Mouse (Mus musculus): ENCODE data around the gene Apba1. TPM values are rescaled to one million over a fixed set of nuclear protein-coding genes. Genes with fewer than 3 reads are reported as not detected.

Apba1 gene
- polyA plus RNA-seq, 1 experiment from 2014 or later = 0.19 TPM

GRCm38 (mm10) chr19:23806796-23807195, 48.1 kb downstream of the Apba1 start:
- no peaks in the 10 kb centered on the region for H3K4me1 ChIP-seq (replicated peaks)
- H3K9me3 ChIP-seq = no peaks in the 10 kb centered on the region
- H3K27me3 ChIP-seq = no peaks in the 10 kb centered on the region
- no peak for ATAC-seq (ENCODE audit: insufficient number of reproducible peaks, insufficient read depth, low FRiP score, low TSS enrichment, low read depth)
- 56% methylated on average over 6 of the region's 6 CpGs for WGBS
- H3K4me3 ChIP-seq (replicated peaks) = no peak overlapping the region
- H3K9ac ChIP-seq (replicated peaks) = no peak overlapping the region
- no peaks in the 10 kb centered on the region for H3K36me3 ChIP-seq
- H3K4me2 ChIP-seq = no peak overlapping the region
- no peak overlapping the region for H3K27ac ChIP-seq

- H3K27ac ChIP-seq = no peak overlapping the region
- H3K9me3 ChIP-seq = no peaks in the 10 kb centered on the region
- H3K4me2 ChIP-seq = no peak overlapping the region
- H3K9ac ChIP-seq (replicated peaks) = no peak overlapping the region
- 86% methylated on average over 8 of the region's 8 CpGs for WGBS
- H3K4me3 ChIP-seq (replicated peaks) = no peak overlapping the region
- H3K36me3 ChIP-seq = no peaks in the 10 kb centered on the region
- no peaks in the 10 kb centered on the region for H3K4me1 ChIP-seq (replicated peaks)
- ATAC-seq (ENCODE audit: insufficient number of reproducible peaks, insufficient read depth, low FRiP score, low TSS enrichment, low read depth) = no peak
- no peaks in the 10 kb centered on the region for H3K27me3 ChIP-seq
These were observed 48.7 kb downstream of the Apba1 start for GRCm38 (mm10) chr19:23807371-23807770.

- no peak for ATAC-seq (ENCODE audit: insufficient number of reproducible peaks, insufficient read depth, low FRiP score, low TSS enrichment, low read depth)
- no peaks in the 10 kb centered on the region for H3K4me1 ChIP-seq (replicated peaks)
- 57% methylated on average over 1 of the region's 1 CpGs for WGBS
These were observed 50.5 kb downstream of the Apba1 start for GRCm38 (mm10) chr19:23809236-23809635.

GRCm38 (mm10) chr19:23810512-23810911, 51.8 kb downstream of the Apba1 start:
- Histone ChIP-seq H3K4me3 (replicated peaks) (no peak overlapping the region), H3K9ac (replicated peaks) (no peak overlapping the region), H3K36me3 (no peaks in the 10 kb centered on the region), H3K4me2 (no peak overlapping the region), H3K4me1 (replicated peaks) (no peaks in the 10 kb centered on the region), H3K27me3 (peaks cover 3% of the 10 kb centered on the region; the same call in 1 of the 2 replicates), H3K27ac (no peak overlapping the region), H3K9me3 (no peaks in the 10 kb centered on the region)
- WGBS = 75% methylated on average over 5 of the region's 5 CpGs
- ATAC-seq (ENCODE audit: insufficient number of reproducible peaks, insufficient read depth, low FRiP score, low TSS enrichment, low read depth) = no peak

More at GRCm38 (mm10) chr19:23809236-23809635, 50.5 kb downstream of the Apba1 start:
- Histone ChIP-seq H3K9ac (replicated peaks) (no peak overlapping the region), H3K4me3 (replicated peaks) (no peak overlapping the region), H3K27ac (no peak overlapping the region), H3K4me2 (no peak overlapping the region), H3K27me3 (peaks cover 3% of the 10 kb centered on the region; the same call in 1 of the 2 replicates), H3K9me3 (no peaks in the 10 kb centered on the region), H3K36me3 (no peaks in the 10 kb centered on the region)

GRCm38 (mm10) chr19:23810976-23811375, 52.3 kb downstream of the Apba1 start:
- Histone ChIP-seq H3K27me3 (peaks cover 3% of the 10 kb centered on the region; the same call in 1 of the 2 replicates), H3K4me3 (replicated peaks) (no peak overlapping the region), H3K27ac (no peak overlapping the region), H3K4me1 (replicated peaks) (no peaks in the 10 kb centered on the region), H3K9me3 (no peaks in the 10 kb centered on the region), H3K36me3 (no peaks in the 10 kb centered on the region), H3K4me2 (no peak overlapping the region), H3K9ac (replicated peaks) (no peak overlapping the region)
- ATAC-seq (ENCODE audit: insufficient number of reproducible peaks, insufficient read depth, low FRiP score, low TSS enrichment, low read depth) = no peak
- WGBS = 69% methylated on average over 5 of the region's 5 CpGs

- Histone ChIP-seq H3K36me3 (no peaks in the 10 kb centered on the region), H3K4me2 (no peak overlapping the region), H3K27ac (no peak overlapping the region), H3K27me3 (peaks cover 3% of the 10 kb centered on the region; the same call in 1 of the 2 replicates), H3K4me3 (replicated peaks) (no peak overlapping the region), H3K9ac (replicated peaks) (no peak overlapping the region), H3K9me3 (no peaks in the 10 kb centered on the region), H3K4me1 (replicated peaks) (no peaks in the 10 kb centered on the region)
- 87% methylated on average over 13 of the region's 13 CpGs for WGBS
- no peak for ATAC-seq (ENCODE audit: insufficient number of reproducible peaks, insufficient read depth, low FRiP score, low TSS enrichment, low read depth)
These were observed 58.1 kb downstream of the Apba1 start for GRCm38 (mm10) chr19:23816762-23817161.

GRCm38 (mm10) chr19:23817196-23817595, 58.5 kb downstream of the Apba1 start:
- no peak overlapping the region for H3K27ac ChIP-seq
- no peak for ATAC-seq (ENCODE audit: insufficient number of reproducible peaks, insufficient read depth, low FRiP score, low TSS enrichment, low read depth)
- H3K36me3 ChIP-seq = no peaks in the 10 kb centered on the region
- 74% methylated on average over 6 of the region's 6 CpGs for WGBS
- peaks cover 3% of the 10 kb centered on the region; the same call in 1 of the 2 replicates for H3K27me3 ChIP-seq
- H3K9me3 ChIP-seq = no peaks in the 10 kb centered on the region
- no peak overlapping the region for H3K9ac ChIP-seq (replicated peaks)
- H3K4me1 ChIP-seq (replicated peaks) = no peaks in the 10 kb centered on the region
- no peak overlapping the region for H3K4me3 ChIP-seq (replicated peaks)
- H3K4me2 ChIP-seq = no peak overlapping the region

GRCm38 (mm10) chr19:23819882-23820281, 61.2 kb downstream of the Apba1 start:
- ATAC-seq (ENCODE audit: insufficient number of reproducible peaks, insufficient read depth, low FRiP score, low TSS enrichment, low read depth) = no peak
- Histone ChIP-seq H3K27ac (no peak overlapping the region), H3K4me1 (replicated peaks) (no peaks in the 10 kb centered on the region), H3K4me3 (replicated peaks) (no peak overlapping the region), H3K4me2 (no peak overlapping the region), H3K9ac (replicated peaks) (no peak overlapping the region), H3K9me3 (no peaks in the 10 kb centered on the region), H3K36me3 (no peaks in the 10 kb centered on the region), H3K27me3 (no peaks in the 10 kb centered on the region; the same call in 1 of the 2 replicates)
- 80% methylated on average over 8 of the region's 8 CpGs for WGBS

GRCm38 (mm10) chr19:23822497-23822896, 63.8 kb downstream of the Apba1 start:
- no peak overlapping the region for H3K27ac ChIP-seq
- H3K36me3 ChIP-seq = no peaks in the 10 kb centered on the region
- ATAC-seq (ENCODE audit: insufficient number of reproducible peaks, insufficient read depth, low FRiP score, low TSS enrichment, low read depth) = no peak
- H3K4me1 ChIP-seq (replicated peaks) = no peaks in the 10 kb centered on the region
- H3K4me2 ChIP-seq = no peak overlapping the region
- H3K9ac ChIP-seq (replicated peaks) = no peak overlapping the region
- H3K9me3 ChIP-seq = no peaks in the 10 kb centered on the region
- 55% methylated on average over 3 of the region's 3 CpGs for WGBS
- H3K27me3 ChIP-seq = no peaks in the 10 kb centered on the region
- H3K4me3 ChIP-seq (replicated peaks) = no peak overlapping the region

GRCm38 (mm10) chr19:23823533-23823932, 64.8 kb downstream of the Apba1 start:
- no peak for ATAC-seq (ENCODE audit: insufficient number of reproducible peaks, insufficient read depth, low FRiP score, low TSS enrichment, low read depth)
- no peaks in the 10 kb centered on the region for H3K36me3 ChIP-seq
- H3K27ac ChIP-seq = no peak overlapping the region
- WGBS = 86% methylated on average over 4 of the region's 4 CpGs
- H3K27me3 ChIP-seq = no peaks in the 10 kb centered on the region
- no peak overlapping the region for H3K4me2 ChIP-seq
- H3K4me3 ChIP-seq (replicated peaks) = no peak overlapping the region
- H3K4me1 ChIP-seq (replicated peaks) = no peaks in the 10 kb centered on the region
- H3K9me3 ChIP-seq = no peaks in the 10 kb centered on the region
- H3K9ac ChIP-seq (replicated peaks) = no peak overlapping the region

GRCm38 (mm10) chr19:23826251-23826650, 67.6 kb downstream of the Apba1 start:
- Histone ChIP-seq H3K27ac (no peak overlapping the region), H3K27me3 (no peaks in the 10 kb centered on the region), H3K4me3 (replicated peaks) (no peak overlapping the region), H3K9me3 (no peaks in the 10 kb centered on the region), H3K4me2 (no peak overlapping the region), H3K4me1 (replicated peaks) (no peaks in the 10 kb centered on the region), H3K9ac (replicated peaks) (no peak overlapping the region), H3K36me3 (no peaks in the 10 kb centered on the region)
- no peak for ATAC-seq (ENCODE audit: insufficient number of reproducible peaks, insufficient read depth, low FRiP score, low TSS enrichment, low read depth)
- 86% methylated on average over 8 of the region's 8 CpGs for WGBS

GRCm38 (mm10) chr19:23830761-23831160, 72.1 kb downstream of the Apba1 start:
- Histone ChIP-seq H3K36me3 (no peaks in the 10 kb centered on the region), H3K27me3 (no peaks in the 10 kb centered on the region), H3K9me3 (no peaks in the 10 kb centered on the region), H3K4me3 (replicated peaks) (no peak overlapping the region), H3K4me2 (no peak overlapping the region), H3K4me1 (replicated peaks) (no peaks in the 10 kb centered on the region), H3K27ac (no peak overlapping the region), H3K9ac (replicated peaks) (no peak overlapping the region)
- 83% methylated on average over 7 of the region's 7 CpGs for WGBS
- ATAC-seq (ENCODE audit: insufficient number of reproducible peaks, insufficient read depth, low FRiP score, low TSS enrichment, low read depth) = no peak

Data from limb, embryonic 12.5 days (tissue).